Mouse (Mus musculus) bone marrow, adult 2 months (tissue): ENCODE measurements around the gene Fastkd2. TPM values are rescaled to one million over a fixed set of nuclear protein-coding genes. Genes with fewer than 3 reads are reported as not detected.

Experiments used
- H3K27ac ChIP-seq: fragments of 200-500 bp; 2 replicates; pipeline ENCODE4 v1.5.1; 2012; ENCODE audit warnings: low read depth, mild to moderate bottlenecking, control low read depth, inconsistent platforms, low read length; ENCODE audit not compliant: control insufficient read depth, poor library complexity, insufficient read depth
- H3K4me1 ChIP-seq: fragments of 200-500 bp; 2 replicates; pipeline ENCODE4 v1.6.1; 2011; ENCODE audit warnings: low read length; ENCODE audit not compliant: control insufficient read depth, insufficient read depth
- H3K4me3 ChIP-seq: fragments of 200-500 bp; replicated peaks from 2 replicates; pipeline ENCODE3; 2011; ENCODE audit warnings: mild to moderate bottlenecking, low read depth, low read length, control low read depth; ENCODE audit not compliant: control insufficient read depth
- CTCF ChIP-seq: fragments of 200-500 bp; IDR thresholded peaks from 2 replicates; pipeline ENCODE4 v1.5.1; 2011; ENCODE audit warnings: low read length, control low read depth; ENCODE audit not compliant: control insufficient read depth, insufficient read depth
- POLR2A ChIP-seq: fragments of 200-500 bp; IDR thresholded peaks from 2 replicates; pipeline ENCODE4 v1.6.1; 2011; ENCODE audit warnings: low read depth, mild to moderate bottlenecking, control low read depth, low read length, borderline replicate concordance; ENCODE audit not compliant: control insufficient read depth
- WGBS: fragments of 180-500 bp; shearing (Covaris S2); methylation state at CpG from one replicate; pipeline ENCODE4 v1.1.7; 2018; 5-methylcytosine and 5-hydroxymethylcytosine counted together
- polyA plus RNA-seq: library from polyadenylated mRNA; stranded (reverse); fragments of >200 nt; gene quantifications from 2 replicates; pipeline ENCODE4 v1.2.4, GENCODE M21; 2011; ENCODE audit warnings: low replicate concordance; ENCODE audit not compliant: missing spikeins, insufficient read depth, insufficient read length

Gene Fastkd2
- polyA plus RNA-seq, 1 experiment = 25.6 TPM

DNA sequence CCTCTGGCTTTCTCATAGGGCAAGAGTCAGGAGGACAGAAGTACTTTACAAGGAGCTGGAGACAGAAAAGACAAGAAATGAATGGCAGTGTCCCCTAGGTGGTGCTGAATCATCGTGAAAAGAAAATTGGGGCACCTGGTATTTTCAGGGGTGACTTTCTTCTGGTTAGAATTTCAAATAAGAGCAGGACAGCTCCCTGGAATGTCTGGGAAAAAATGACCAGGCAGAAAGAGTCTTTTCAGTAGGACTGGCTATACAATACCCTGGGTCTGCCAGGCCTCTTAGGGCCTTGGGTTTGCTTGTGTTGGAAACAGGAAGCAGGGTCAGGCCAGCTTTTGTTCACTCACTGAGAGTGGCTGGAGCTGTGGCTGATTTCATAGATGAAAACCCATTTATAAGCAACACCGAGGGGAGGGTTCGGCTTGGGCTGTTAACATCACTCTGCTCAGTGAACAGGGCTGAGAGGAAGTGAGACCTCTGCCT, 32.8 kb downstream of the Fastkd2 start:
- H3K27ac ChIP-seq = no peak overlapping the region
- H3K4me1 ChIP-seq = no peaks in the 10 kb centered on the region
- H3K4me3 ChIP-seq = no peak overlapping the region
- TF ChIP-seq CTCF (no peak), POLR2A (no peak)
- WGBS = 4% methylated on average over 3 of the region's 3 CpGs

DNA sequence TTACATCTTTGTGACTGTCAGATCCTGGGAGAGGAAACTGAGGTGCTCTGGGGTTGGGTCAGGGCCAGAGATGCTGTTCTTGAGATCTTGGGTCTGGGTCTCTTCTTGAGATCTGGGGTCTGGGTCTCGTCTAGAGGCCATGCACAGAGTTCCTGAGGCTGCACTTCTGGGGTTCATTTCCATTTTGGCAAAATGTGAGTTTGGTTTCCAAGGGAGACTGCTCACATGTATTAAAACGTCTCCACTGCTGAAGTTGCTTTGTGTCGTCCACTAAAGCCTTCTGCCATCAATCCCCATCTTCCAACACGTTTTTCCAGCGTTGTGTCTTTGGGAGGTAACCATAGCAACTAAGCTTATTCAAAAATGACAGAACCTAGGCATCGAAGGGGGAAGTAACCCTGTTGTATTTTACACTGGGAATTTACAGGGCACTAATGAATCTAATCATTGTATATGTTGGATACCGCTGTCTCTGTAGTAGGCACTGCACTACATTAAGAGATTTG, 33.5 kb downstream of the Fastkd2 start:
- 64% methylated on average over 7 of the region's 7 CpGs for WGBS

DNA sequence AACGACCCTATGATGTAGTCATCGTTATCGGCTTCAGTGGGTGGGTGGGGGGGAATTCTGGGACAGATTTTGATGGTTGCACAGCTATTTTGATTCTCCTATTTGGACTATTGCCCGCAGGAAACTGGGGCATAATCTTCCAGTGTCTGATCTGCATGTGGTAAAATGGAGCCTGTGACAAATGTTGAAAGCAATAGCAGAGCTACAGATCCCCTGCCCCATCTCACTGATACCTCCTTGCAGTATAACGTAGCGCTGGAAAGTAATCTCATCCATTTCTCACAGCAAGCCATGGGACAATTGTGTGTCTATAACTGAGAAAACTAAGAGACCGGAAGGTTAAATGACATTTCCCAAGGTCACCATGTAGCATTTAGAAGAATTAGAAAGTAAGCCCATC, 34.0 kb downstream of the Fastkd2 start:
- 79% methylated on average over 7 of the region's 7 CpGs for WGBS
- no peaks in the 10 kb centered on the region for H3K4me1 ChIP-seq
- no peak overlapping the region for H3K27ac ChIP-seq
- no peak overlapping the region for H3K4me3 ChIP-seq
- TF ChIP-seq CTCF (no peak), POLR2A (no peak)

More for the DNA sequence above, 33.5 kb downstream of the Fastkd2 start:
- Histone ChIP-seq H3K4me3 (no peak overlapping the region), H3K27ac (no peak overlapping the region), H3K4me1 (no peaks in the 10 kb centered on the region)
- TF ChIP-seq CTCF = no peak
- TF ChIP-seq POLR2A = no peak

DNA sequence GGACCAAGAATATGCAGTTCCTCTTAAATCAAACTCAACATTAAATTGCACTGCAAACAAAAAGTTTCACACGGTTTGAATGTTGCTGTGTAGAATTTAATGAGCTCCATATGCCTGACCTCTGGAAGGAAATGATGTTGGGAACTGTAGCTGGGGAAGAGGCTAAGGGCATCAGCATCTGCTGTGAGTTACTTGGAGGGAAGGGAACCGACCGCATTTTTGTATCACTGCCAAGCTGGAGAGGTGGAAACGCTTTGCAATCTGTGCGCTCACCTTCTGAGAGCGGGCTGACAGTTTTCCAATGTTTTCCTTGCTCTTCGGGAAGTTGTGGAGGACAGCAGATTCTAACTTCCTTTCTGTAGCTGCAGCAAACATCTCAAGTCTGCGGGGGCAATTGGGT, 37.7 kb downstream of the Fastkd2 start:
- H3K4me3 ChIP-seq = no peak overlapping the region
- H3K27ac ChIP-seq = no peak overlapping the region
- TF ChIP-seq CTCF (no peak), POLR2A (no peak)
- no peaks in the 10 kb centered on the region for H3K4me1 ChIP-seq
- WGBS = 77% methylated on average over 8 of the region's 8 CpGs

DNA sequence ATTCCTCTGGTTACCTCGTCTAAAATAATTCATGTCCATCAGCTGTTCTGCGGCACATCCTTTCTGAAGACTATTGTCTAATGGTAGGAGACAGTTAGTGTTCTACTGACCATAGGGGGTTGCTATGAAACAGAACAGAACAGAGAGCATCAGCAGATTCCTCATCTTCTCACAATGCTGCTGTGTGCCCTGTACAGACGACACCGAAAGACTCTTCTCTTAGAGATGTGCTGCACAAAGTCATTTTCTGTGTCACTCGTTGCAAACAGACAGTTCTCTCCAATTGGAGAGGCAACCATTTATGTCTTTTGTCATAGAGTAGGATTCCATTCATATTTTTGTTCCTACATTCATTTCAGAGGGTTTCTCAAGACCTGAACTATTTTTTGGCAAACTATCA, 38.8 kb downstream of the Fastkd2 start, which contains the start of gene 4933402D24Rik:
Gene 4933402D24Rik (minus strand): TSS at position 101 of the 400 bp plus-strand sequence.
- Histone ChIP-seq H3K4me3 (no peak within 1 kb of the TSS), H3K4me1 (no peaks in the 10 kb centered on the region), H3K27ac (no peak within 1 kb of the TSS)
- TF ChIP-seq POLR2A (no peak), CTCF (no peak)
- 77% methylated on average over 5 of the region's 5 CpGs for WGBS

DNA sequence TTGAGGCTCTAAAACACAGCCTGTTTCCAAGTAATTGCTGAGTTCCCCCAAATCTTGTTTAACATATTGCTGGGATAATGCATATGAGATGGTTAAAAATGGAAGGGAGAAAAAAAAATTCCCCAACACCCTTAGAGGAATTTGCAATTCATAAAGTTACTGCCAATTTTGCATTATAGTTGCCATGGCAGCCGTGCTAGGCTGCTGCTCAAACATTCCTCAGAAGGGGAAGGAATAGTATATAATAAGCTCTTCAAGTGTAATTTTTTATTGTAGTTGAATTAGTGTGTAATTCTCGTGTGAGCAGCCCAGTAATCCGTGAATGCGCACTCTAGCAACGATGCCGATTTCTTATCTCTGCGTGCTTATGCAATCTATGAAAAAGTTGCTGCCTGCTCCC, 39.9 kb downstream of the Fastkd2 start:
- Histone ChIP-seq H3K4me3 (no peak overlapping the region), H3K4me1 (no peaks in the 10 kb centered on the region), H3K27ac (no peak overlapping the region)
- WGBS = 86% methylated on average over 7 of the region's 7 CpGs
- TF ChIP-seq POLR2A (no peak), CTCF (no peak)

DNA sequence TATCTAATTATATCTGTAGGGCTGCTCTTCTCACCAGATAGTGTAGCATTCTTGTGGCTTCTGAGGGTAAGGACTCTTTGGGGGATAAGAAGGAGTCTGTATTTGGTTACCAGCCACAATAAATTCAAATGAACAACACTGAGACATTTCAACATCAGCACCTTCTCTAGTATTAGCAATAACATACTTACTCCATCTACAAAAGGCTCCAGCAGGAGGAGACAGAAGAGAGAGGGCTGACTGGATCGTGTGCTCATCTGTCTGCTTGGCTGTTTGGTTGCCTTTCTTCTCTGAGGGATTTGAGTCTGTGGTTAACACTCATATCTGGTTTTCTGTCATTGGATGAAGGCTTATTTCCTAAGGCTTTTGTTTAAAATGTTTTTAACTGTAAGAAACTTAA, 46.0 kb downstream of the Fastkd2 start:
- no peak overlapping the region for H3K4me3 ChIP-seq
- no peak overlapping the region for H3K27ac ChIP-seq
- H3K4me1 ChIP-seq = no peaks in the 10 kb centered on the region
- TF ChIP-seq POLR2A = no peak
- TF ChIP-seq CTCF = no peak
- WGBS = 48% methylated on average over 1 of the region's 1 CpGs

DNA sequence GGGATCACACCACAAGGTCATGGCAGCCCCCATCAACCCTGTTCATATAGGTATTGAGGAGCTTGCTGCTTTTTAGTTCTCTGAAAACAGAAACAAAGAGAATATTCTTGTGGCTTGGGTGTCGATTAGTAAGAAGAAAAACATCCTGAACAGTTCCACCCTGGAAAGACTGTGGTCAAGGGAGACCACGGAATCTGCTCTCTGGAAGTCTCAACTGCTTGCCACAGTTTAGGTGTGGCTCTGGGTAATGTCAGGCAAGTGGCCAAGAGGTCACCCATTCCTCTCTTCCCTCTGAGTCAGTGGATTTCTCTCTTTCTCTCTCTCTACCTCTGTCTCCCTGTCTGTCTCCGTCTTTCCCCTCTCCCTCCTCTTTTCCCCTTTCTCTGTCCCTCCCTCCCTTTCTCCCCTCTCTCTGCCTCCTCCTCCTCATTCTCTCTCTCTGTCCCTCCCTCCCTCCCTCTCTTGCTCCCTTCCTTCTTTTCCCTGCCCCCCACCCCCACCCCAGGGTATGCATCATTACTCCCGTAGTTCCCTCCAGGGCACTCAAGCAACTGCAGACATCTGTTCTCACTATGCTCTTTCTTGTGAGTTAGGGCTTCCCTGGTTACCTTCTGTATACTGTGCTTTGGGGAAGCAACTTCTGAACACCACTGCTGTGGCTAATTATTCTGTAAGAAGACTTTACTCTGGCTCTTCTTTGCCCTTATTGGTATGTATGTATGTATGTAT, 46.7 kb downstream of the Fastkd2 start:
- TF ChIP-seq CTCF (no peak), POLR2A (no peak)
- WGBS = 37% methylated on average over 4 of the region's 4 CpGs
- H3K4me1 ChIP-seq = no peaks in the 10 kb centered on the region
- H3K4me3 ChIP-seq = no peak overlapping the region
- H3K27ac ChIP-seq = no peak overlapping the region

DNA sequence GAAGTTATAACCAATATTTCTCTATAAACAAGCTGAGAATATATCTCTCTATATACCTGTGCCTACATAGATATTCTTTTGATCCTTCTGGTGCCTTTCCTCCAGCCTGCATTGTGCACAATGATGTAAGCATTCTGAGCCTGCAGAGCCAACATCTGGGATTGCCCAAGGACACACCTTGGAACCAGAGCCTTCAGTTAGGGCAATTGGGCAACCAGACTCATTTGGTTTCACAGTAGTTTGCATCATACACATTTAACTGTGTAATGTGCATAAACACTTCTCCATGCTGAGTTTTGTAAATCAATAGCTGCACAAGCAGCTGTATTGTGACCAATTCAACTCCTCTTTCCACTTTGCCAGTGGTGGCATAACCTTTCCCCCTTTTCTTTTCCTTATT, 63.9 kb downstream of the Fastkd2 start:
- Histone ChIP-seq H3K4me3 (no peak overlapping the region), H3K4me1 (no peaks in the 10 kb centered on the region), H3K27ac (no peak overlapping the region)
- no peak for TF ChIP-seq POLR2A
- TF ChIP-seq CTCF = no peak

Other genes starting within 250 kb of the Fastkd2 start
- not detected in 2 replicates for gene Gm39653, start 114.6 kb upstream of the Fastkd2 start, polyA plus RNA-seq
- gene Dytn, start 43.7 kb upstream of the Fastkd2 start, polyA plus RNA-seq = not detected in 2 replicates
- gene Mdh1b, start 296 bp upstream of the Fastkd2 start, polyA plus RNA-seq = not detected in 2 replicates
- gene 4933402D24Rik, start 38.7 kb downstream of the Fastkd2 start, polyA plus RNA-seq = not detected in 2 replicates